Mouse (Mus musculus) stomach, embryonic 16.5 days (tissue): ENCODE data around the gene Crim1. TPM values are rescaled to one million over a fixed set of nuclear protein-coding genes. Genes with fewer than 3 reads are reported as not detected.

Experiments used
- ATAC-seq: fragments of 200-750 bp; cut with Nextera tagmentation; 2 replicates; pipeline ENCODE4 v1.8.0; 2017; ENCODE audit warnings: moderate number of reproducible peaks, moderate TSS enrichment; ENCODE audit not compliant: insufficient read depth, low FRiP score
- H3K27ac ChIP-seq: fragments of 300-500 bp; sonication (generic); 2 replicates; pipeline ENCODE4 v1.5.1; 2014; ENCODE audit warnings: low read length
- H3K27me3 ChIP-seq: fragments of 300-500 bp; sonication (generic); 2 replicates; pipeline ENCODE4 v1.6.1; 2014; ENCODE audit warnings: low read length, control low read depth, mixed read lengths; ENCODE audit not compliant: control insufficient read depth, insufficient read depth
- H3K36me3 ChIP-seq: fragments of 300-500 bp; sonication (generic); 2 replicates; pipeline ENCODE4 v1.6.1; 2014; ENCODE audit warnings: low read length; ENCODE audit not compliant: control insufficient read depth, insufficient read depth
- H3K4me1 ChIP-seq: fragments of 300-500 bp; sonication (generic); 2 replicates; pipeline ENCODE4 v1.6.1; 2014; ENCODE audit warnings: low read length, control low read depth, mixed read lengths; ENCODE audit not compliant: control insufficient read depth, insufficient read depth
- H3K4me2 ChIP-seq: fragments of 300-500 bp; sonication (generic); 2 replicates; pipeline ENCODE4 v1.6.1; 2014; ENCODE audit warnings: low read depth, low read length, mixed read lengths
- H3K4me3 ChIP-seq: fragments of 300-500 bp; sonication (generic); replicated peaks from 2 replicates; pipeline ENCODE4 v1.5.1; 2014; ENCODE audit warnings: mild to moderate bottlenecking, low read length
- H3K9ac ChIP-seq: fragments of 300-500 bp; sonication (generic); 2 replicates; pipeline ENCODE4 v1.6.1; 2014; ENCODE audit warnings: low read length
- H3K9me3 ChIP-seq: fragments of 300-500 bp; sonication (generic); replicated peaks from 2 replicates; pipeline ENCODE4 v1.6.1; 2016; ENCODE audit warnings: low read length, control low read depth; ENCODE audit not compliant: control insufficient read depth
- WGBS: fragments of 180-500 bp; shearing (Covaris S2); extraction: QIAGEN DNeasy Blood & Tissue Kit; methylation state at CpG from one replicate; pipeline ENCODE4 v1.1.7; 2014; 5-methylcytosine and 5-hydroxymethylcytosine counted together
- polyA plus RNA-seq: library from polyadenylated mRNA; unstranded; fragments of >200 nt; fragmentation: Nextera tagmentation; extraction: Ambion mirVana; gene quantifications from 2 replicates; pipeline ENCODE4 v1.2.1, GENCODE M21; 2015

The Crim1 gene
- polyA plus RNA-seq, 1 experiment from 2014 or later, result 3.9 TPM

GRCm38 (mm10) chr17:78373849-78374248, 173.8 kb downstream of the Crim1 start:
- H3K9me3 ChIP-seq, result no peaks in the 10 kb centered on the region
- H3K36me3 ChIP-seq, result peaks cover 6% of the 10 kb centered on the region
- no peaks in the 10 kb centered on the region; the same call in 1 of the 2 replicates for H3K4me1 ChIP-seq
- no peak overlapping the region for H3K4me2 ChIP-seq
- no peak overlapping the region for H3K9ac ChIP-seq
- no peak overlapping the region for H3K27ac ChIP-seq
- no peaks in the 10 kb centered on the region for H3K27me3 ChIP-seq
- WGBS, result 91% methylated on average over 8 of the region's 8 CpGs
- ATAC-seq, result no peak
- no peak overlapping the region for H3K4me3 ChIP-seq

GRCm38 (mm10) chr17:78374756-78375155, 174.7 kb downstream of the Crim1 start:
- no peaks in the 10 kb centered on the region for H3K9me3 ChIP-seq
- ATAC-seq, result no peak
- no peak overlapping the region for H3K4me2 ChIP-seq
- WGBS, result 78% methylated on average over 10 of the region's 10 CpGs
- H3K9ac ChIP-seq, result no peak overlapping the region
- H3K4me1 ChIP-seq, result no peaks in the 10 kb centered on the region; the same call in 1 of the 2 replicates
- no peak overlapping the region for H3K4me3 ChIP-seq
- H3K27ac ChIP-seq, result no peak overlapping the region
- no peaks in the 10 kb centered on the region for H3K27me3 ChIP-seq
- H3K36me3 ChIP-seq, result peaks cover 6% of the 10 kb centered on the region

GRCm38 (mm10) chr17:78376587-78376986, 176.5 kb downstream of the Crim1 start:
- Histone ChIP-seq H3K27ac (no peak overlapping the region), H3K9ac (no peak overlapping the region), H3K36me3 (peaks cover 6% of the 10 kb centered on the region; the same call in 1 of the 2 replicates), H3K4me2 (no peak overlapping the region), H3K4me1 (no peaks in the 10 kb centered on the region; the same call in 1 of the 2 replicates), H3K9me3 (no peaks in the 10 kb centered on the region), H3K27me3 (no peaks in the 10 kb centered on the region), H3K4me3 (no peak overlapping the region)
- no peak for ATAC-seq
- WGBS, result 56% methylated on average over 8 of the region's 8 CpGs

- no peak overlapping the region for H3K27ac ChIP-seq
- no peaks in the 10 kb centered on the region; the same call in 1 of the 2 replicates for H3K36me3 ChIP-seq
- H3K4me3 ChIP-seq, result no peak overlapping the region
- no peak overlapping the region for H3K9ac ChIP-seq
- H3K27me3 ChIP-seq, result no peaks in the 10 kb centered on the region
- no peaks in the 10 kb centered on the region; the same call in 1 of the 2 replicates for H3K4me1 ChIP-seq
- H3K9me3 ChIP-seq, result no peaks in the 10 kb centered on the region
- WGBS, result 73% methylated on average over 8 of the region's 8 CpGs
- no peak overlapping the region for H3K4me2 ChIP-seq
- ATAC-seq, result no peak
Observed at GRCm38 (mm10) chr17:78379079-78379729, 179.2 kb downstream of the Crim1 start.

- Histone ChIP-seq H3K9me3 (no peaks in the 10 kb centered on the region), H3K36me3 (no peaks in the 10 kb centered on the region; the same call in 1 of the 2 replicates), H3K4me3 (no peak overlapping the region), H3K9ac (no peak overlapping the region), H3K27me3 (no peaks in the 10 kb centered on the region), H3K4me2 (no peak overlapping the region), H3K27ac (no peak overlapping the region), H3K4me1 (no peaks in the 10 kb centered on the region; the same call in 1 of the 2 replicates)
- no peak for ATAC-seq
- 62% methylated on average over 11 of the region's 11 CpGs for whole genome bisulfite sequencing
Observed at GRCm38 (mm10) chr17:78379730-78380245, 179.7 kb downstream of the Crim1 start.

- Histone ChIP-seq H3K4me3 (no peak overlapping the region), H3K4me2 (no peak overlapping the region), H3K27me3 (no peaks in the 10 kb centered on the region), H3K9ac (no peak overlapping the region), H3K4me1 (no peaks in the 10 kb centered on the region), H3K27ac (no peak overlapping the region), H3K9me3 (no peaks in the 10 kb centered on the region), H3K36me3 (no peaks in the 10 kb centered on the region; the same call in 1 of the 2 replicates)
- ATAC-seq, result no peak
- 79% methylated on average over 3 of the region's 3 CpGs for WGBS
Observed at GRCm38 (mm10) chr17:78382321-78382720, 182.3 kb downstream of the Crim1 start.

- H3K9ac ChIP-seq, result no peak overlapping the region
- no peak overlapping the region for H3K4me2 ChIP-seq
- H3K36me3 ChIP-seq, result no peaks in the 10 kb centered on the region
- no peaks in the 10 kb centered on the region for H3K27me3 ChIP-seq
- no peak for ATAC-seq
- H3K27ac ChIP-seq, result no peak overlapping the region
- no peak overlapping the region for H3K4me3 ChIP-seq
- H3K4me1 ChIP-seq, result no peaks in the 10 kb centered on the region
- WGBS, result 68% methylated on average over 9 of the region's 9 CpGs
- H3K9me3 ChIP-seq, result no peaks in the 10 kb centered on the region
Observed at GRCm38 (mm10) chr17:78387665-78388064, 187.6 kb downstream of the Crim1 start.

GRCm38 (mm10) chr17:78388101-78388847, 188.2 kb downstream of the Crim1 start:
- Histone ChIP-seq H3K27me3 (no peaks in the 10 kb centered on the region), H3K4me3 (no peak overlapping the region), H3K4me1 (no peaks in the 10 kb centered on the region), H3K9ac (no peak overlapping the region), H3K27ac (no peak overlapping the region), H3K4me2 (no peak overlapping the region), H3K36me3 (no peaks in the 10 kb centered on the region), H3K9me3 (no peaks in the 10 kb centered on the region)
- peak; percentile 68 for ATAC-seq
- WGBS, result 63% methylated on average over 9 of the region's 9 CpGs

- 82% methylated on average over 5 of the region's 5 CpGs for WGBS
- ATAC-seq, result no peak
- H3K9ac ChIP-seq, result no peak overlapping the region
- no peak overlapping the region for H3K27ac ChIP-seq
- H3K9me3 ChIP-seq, result no peaks in the 10 kb centered on the region
- no peaks in the 10 kb centered on the region for H3K4me1 ChIP-seq
- no peaks in the 10 kb centered on the region for H3K36me3 ChIP-seq
- H3K4me2 ChIP-seq, result no peak overlapping the region
- H3K27me3 ChIP-seq, result no peaks in the 10 kb centered on the region
- no peak overlapping the region for H3K4me3 ChIP-seq
Observed at GRCm38 (mm10) chr17:78389573-78389972, 189.5 kb downstream of the Crim1 start.
